Mouse (Mus musculus) monocyte, adult 5-6 weeks (primary cell): ENCODE results near the gene Lgsn. TPM values are rescaled to one million over a fixed set of nuclear protein-coding genes. Genes with fewer than 3 reads are reported as not detected.

Experiments
- ATAC-seq: fragments of 153-309, 156-312 bp; replicated peaks from 2 replicates; pipeline ENCODE4 v1.8.0; 2017; ENCODE audit warnings: mild to moderate bottlenecking; ENCODE audit not compliant: low TSS enrichment, insufficient number of reproducible peaks, severe bottlenecking, poor library complexity, low FRiP score
- total RNA-seq: library from RNA; stranded (forward); fragments of 200-1000, 200-491, 200-594 nt; gene quantifications from 3 replicates; pipeline ENCODE4 v1.2.3, GENCODE M21; 2017

The Lgsn gene
- total RNA-seq, 1 experiment from 2014 or later, result not detected

- ATAC-seq, result no peak
Observed at GRCm38 (mm10) chr1:31205346-31205745, 29.1 kb downstream of the Lgsn start.

DNA sequence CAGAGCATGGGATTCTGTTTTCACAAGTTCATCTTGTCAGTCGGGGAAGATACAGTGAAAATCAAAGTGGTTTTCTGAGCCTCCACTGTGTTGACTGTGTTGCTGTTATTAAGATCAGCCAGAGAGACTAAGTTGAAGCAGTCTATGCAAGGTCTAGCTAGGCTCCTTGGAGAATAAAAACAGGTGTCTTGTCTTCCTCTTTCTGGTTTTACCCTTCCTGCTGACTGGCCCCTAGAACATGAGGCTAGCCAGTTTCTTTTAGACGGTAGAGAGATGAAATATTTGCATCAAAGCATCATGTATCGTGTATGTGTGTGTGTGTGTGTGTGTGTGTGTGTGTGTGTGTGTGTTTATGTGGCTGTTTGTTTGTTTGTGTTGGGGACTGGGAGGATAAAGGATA, 29.6 kb downstream of the Lgsn start:
- no peak for ATAC-seq

- ATAC-seq, result 0 out of 2 replicates have a peak, but pooled peaks have one; percentile 43
Observed at GRCm38 (mm10) chr1:31210144-31210543, 33.9 kb downstream of the Lgsn start.

DNA sequence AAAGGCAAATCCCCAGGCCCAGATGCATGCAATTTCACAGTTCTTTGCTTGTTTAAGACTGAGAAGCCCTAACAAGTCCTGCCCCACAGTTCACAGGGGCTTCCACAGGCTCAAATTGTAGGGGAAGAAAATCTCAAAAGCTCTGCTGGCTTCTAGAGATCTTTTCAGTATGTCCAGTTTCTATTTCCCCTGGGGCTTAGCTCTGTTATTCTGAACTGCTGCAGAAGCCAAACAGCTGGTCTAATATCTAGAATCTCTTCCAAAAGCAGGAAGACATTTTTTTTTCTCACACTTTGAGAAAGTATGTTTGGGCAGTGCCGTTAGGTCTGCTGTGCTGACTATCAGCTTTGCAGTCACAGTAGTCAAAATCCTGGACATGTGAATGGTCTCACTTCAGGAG, 38.6 kb downstream of the Lgsn start:
- ATAC-seq, result no peak

DNA sequence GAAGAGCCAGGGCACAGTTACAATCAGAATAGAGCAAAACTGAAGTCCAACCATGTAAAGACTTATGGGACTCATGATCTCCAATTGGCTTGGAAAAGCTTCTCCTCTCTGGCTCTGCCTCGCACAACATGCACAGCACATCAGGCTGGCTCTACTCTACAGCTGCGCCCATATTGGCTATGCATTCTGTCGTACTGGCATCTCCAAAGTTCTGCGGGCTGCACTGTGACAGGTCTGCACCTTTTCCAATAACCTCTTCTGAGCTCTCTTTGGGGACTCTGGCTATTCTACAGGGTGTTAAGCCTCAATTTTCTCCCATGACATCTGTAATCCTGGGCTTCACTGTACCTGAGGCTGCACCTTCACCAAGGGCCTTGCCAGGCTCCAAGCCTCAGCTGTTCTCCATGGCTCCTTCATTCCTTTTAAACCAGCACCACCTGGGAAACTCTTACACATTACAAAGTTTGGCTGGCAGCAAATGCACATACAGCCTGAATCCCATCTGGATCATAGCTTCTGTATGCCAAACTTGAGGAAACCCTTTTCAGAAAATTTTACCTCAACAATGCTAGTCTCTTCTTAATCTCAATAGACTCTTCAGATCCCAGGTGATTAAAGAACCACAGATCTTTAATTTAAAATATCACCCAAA, 44.5 kb downstream of the Lgsn start:
- no peak for ATAC-seq

DNA sequence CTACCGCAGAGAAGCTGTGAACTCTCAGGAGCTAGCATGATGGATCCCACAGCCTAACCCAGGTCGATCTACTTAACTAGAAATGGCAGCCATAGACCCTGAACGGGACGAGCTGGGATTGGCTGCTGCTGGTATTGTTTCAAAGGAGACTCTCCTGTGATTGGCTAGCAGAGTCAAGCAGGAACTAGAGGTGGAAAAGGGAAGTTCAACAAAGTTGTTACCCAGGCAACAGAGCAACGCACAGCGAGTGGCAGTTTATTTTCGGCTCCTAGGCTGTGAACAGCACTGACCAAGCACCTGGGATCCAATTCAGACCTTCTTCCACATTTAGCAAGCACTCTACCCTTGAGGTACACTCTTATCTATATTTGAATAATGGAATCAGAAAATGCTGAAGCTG, 46.4 kb downstream of the Lgsn start, which contains the start of the genes 4931428L18Rik and Pih1d3:
4931428L18Rik (minus strand) TSS at position 121 of the 400 bp plus-strand sequence.
Pih1d3 (plus strand) TSS at position 275 of the 400 bp plus-strand sequence.
- ATAC-seq, result no peak

- ATAC-seq, result no peak
Observed at GRCm38 (mm10) chr1:31233319-31234036, 57.3 kb downstream of the Lgsn start.

Other genes starting within 250 kb of the Lgsn start
- gene AC153137.1, start 198.4 kb upstream of the Lgsn start, total RNA-seq, result not detected in 3 replicates
- not detected in 3 replicates for gene 4931428L18Rik, start 46.3 kb downstream of the Lgsn start, total RNA-seq
- not detected in 3 replicates for gene Pih1d3, start 46.4 kb downstream of the Lgsn start, total RNA-seq